Mouse (Mus musculus) midbrain, embryonic 10.5 days (tissue): Measurements from ENCODE around the gene Erc2. TPM values are rescaled to one million over a fixed set of nuclear protein-coding genes. Genes with fewer than 3 reads are reported as not detected.

Experiments used
- DNase-seq: peaks from one replicate; pipeline ENCODE4 v3.0.0-alpha.2; 2017; ENCODE audit warnings: low spot score
- H3K27ac ChIP-seq: fragments of 300-500 bp; sonication (generic); replicated peaks from 2 replicates; pipeline ENCODE4 v1.5.1; 2016; ENCODE audit warnings: mild to moderate bottlenecking
- H3K27me3 ChIP-seq: fragments of 300-500 bp; sonication (generic); 2 replicates; pipeline ENCODE4 v1.6.1; 2016; ENCODE audit warnings: low read depth, mild to moderate bottlenecking; ENCODE audit not compliant: poor library complexity, severe bottlenecking
- H3K36me3 ChIP-seq: fragments of 300-500 bp; sonication (generic); 2 replicates; pipeline ENCODE4 v1.6.1; 2016; ENCODE audit warnings: mild to moderate bottlenecking, moderate library complexity
- H3K4me1 ChIP-seq: fragments of 300-500 bp; sonication (generic); 2 replicates; pipeline ENCODE4 v1.6.1; 2016
- H3K4me3 ChIP-seq: fragments of 300-500 bp; sonication (generic); 2 replicates; pipeline ENCODE4 v1.5.1; 2016; ENCODE audit warnings: mild to moderate bottlenecking, moderate library complexity
- H3K9me3 ChIP-seq: fragments of 300-500 bp; sonication (generic); replicated peaks from 2 replicates; pipeline ENCODE4 v1.6.1; 2016; ENCODE audit warnings: mild to moderate bottlenecking
- WGBS: fragments of 180-500 bp; shearing (Covaris S2); methylation state at CpG from one replicate; pipeline ENCODE4 v1.1.7; 2016; 5-methylcytosine and 5-hydroxymethylcytosine counted together
- polyA plus RNA-seq: library from polyadenylated mRNA; unstranded; fragments of >200 nt; fragmentation: Nextera tagmentation; extraction: Ambion mirVana; gene quantifications from 2 replicates; pipeline ENCODE4 v1.2.1, GENCODE M21; 2016

The Erc2 gene
- polyA plus RNA-seq, 1 experiment from 2014 or later, result 9.2 TPM

DNA sequence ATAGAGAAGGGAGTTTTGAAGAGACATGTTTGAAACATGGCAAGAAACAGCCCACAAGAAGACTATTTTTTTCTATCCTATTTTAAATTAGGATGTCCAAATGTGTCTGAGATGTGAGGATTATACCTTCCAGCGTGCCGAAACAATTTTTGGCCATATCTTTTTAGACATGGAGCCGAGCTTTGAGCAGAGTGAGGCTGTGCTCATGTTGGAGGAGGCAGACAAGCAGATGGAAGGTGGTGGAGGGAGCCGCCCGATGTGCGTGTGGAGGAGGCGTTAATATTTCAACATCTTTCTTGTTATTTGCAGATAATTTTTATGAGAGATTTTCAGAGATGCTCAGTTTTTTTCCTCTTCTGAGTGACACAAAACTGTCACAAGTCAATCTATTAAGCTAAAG, 50.5 kb downstream of the Erc2 start:
- DNase-seq, result no peak
- H3K27ac ChIP-seq, result no peak overlapping the region
- H3K36me3 ChIP-seq, result no peaks in the 10 kb centered on the region
- H3K4me1 ChIP-seq, result 0 out of 2 replicates have a peak, but pooled peaks cover 7% of the 10 kb centered on the region
- H3K4me3 ChIP-seq, result no peak overlapping the region
- no peaks in the 10 kb centered on the region for H3K27me3 ChIP-seq
- 94% methylated on average over 7 of the region's 7 CpGs for WGBS
- no peaks in the 10 kb centered on the region for H3K9me3 ChIP-seq

DNA sequence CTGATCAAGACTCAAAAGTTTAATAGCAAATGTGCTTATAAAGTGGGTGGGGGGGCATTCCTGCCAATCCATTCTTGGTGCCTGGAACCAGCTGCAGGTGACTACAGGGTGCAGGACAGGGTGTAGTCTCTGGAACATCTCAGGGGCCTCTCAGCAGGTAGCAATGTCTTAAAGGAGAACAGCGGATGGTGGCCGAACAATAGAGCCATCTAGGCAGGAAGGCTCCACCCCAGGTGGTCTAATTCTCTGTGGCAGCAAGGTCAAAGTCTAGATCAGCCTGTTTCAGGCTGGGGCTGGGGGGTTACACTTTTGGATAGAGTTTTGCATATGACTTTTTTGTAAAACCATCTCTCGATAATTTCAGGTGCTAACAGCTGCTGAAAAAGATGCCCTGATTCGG, 51.9 kb downstream of the Erc2 start:
- 77% methylated on average over 4 of the region's 4 CpGs for whole genome bisulfite sequencing
- 0 out of 2 replicates have a peak, but pooled peaks cover 7% of the 10 kb centered on the region for H3K4me1 ChIP-seq
- H3K4me3 ChIP-seq, result no peak overlapping the region
- H3K9me3 ChIP-seq, result no peaks in the 10 kb centered on the region
- H3K27ac ChIP-seq, result no peak overlapping the region
- no peak for DNase-seq
- H3K36me3 ChIP-seq, result no peaks in the 10 kb centered on the region
- no peaks in the 10 kb centered on the region for H3K27me3 ChIP-seq

DNA sequence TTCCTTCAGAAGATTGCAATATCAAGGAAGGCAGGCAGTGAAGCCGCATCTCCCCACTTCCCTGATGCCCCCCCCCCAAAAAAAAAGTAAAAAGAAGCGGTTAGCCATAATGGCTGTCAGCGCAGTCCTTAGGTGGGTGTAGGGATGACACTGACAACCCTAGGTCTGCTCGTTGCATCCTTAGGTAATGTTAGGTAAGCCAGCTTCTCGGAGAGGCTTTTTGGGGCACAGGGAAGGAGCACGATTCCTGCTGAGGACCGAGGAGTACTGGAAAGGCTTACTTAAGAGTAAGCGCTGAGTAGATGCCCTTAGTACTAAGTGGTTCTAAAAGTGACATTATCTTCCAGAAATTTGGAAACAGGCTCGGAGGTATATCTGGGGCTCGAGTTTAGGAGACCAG, 52.3 kb downstream of the Erc2 start:
- H3K27ac ChIP-seq, result no peak overlapping the region
- no peaks in the 10 kb centered on the region for H3K27me3 ChIP-seq
- WGBS, result 83% methylated on average over 10 of the region's 10 CpGs
- no peak overlapping the region for H3K4me3 ChIP-seq
- 0 out of 2 replicates have a peak, but pooled peaks cover 7% of the 10 kb centered on the region for H3K4me1 ChIP-seq
- no peaks in the 10 kb centered on the region for H3K36me3 ChIP-seq
- H3K9me3 ChIP-seq, result no peaks in the 10 kb centered on the region
- DNase-seq, result no peak

DNA sequence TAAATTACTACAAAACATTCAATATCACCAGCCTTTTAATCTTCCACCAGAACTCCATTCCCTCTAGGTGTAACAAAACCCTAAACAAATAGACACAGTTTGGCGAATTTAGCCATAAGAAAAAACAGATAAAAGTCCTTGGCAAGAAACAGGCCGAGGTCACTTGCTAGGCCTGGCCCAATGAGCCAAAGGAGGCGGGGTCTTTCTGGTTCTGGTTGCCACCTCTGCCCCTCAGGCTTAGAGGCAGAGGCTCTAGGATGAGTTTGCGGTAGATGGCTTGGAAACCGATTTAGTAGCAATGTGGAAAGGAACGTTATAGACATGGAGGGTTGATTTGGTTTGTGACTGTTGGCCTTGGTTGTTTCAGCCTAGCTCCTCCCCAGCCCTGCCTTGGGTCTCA, 52.8 kb downstream of the Erc2 start:
- H3K27ac ChIP-seq, result no peak overlapping the region
- no peaks in the 10 kb centered on the region for H3K36me3 ChIP-seq
- no peaks in the 10 kb centered on the region for H3K27me3 ChIP-seq
- DNase-seq, result no peak
- WGBS, result 87% methylated on average over 6 of the region's 6 CpGs
- H3K4me1 ChIP-seq, result 0 out of 2 replicates have a peak, but pooled peaks cover 7% of the 10 kb centered on the region
- no peak overlapping the region for H3K4me3 ChIP-seq
- no peaks in the 10 kb centered on the region for H3K9me3 ChIP-seq

DNA sequence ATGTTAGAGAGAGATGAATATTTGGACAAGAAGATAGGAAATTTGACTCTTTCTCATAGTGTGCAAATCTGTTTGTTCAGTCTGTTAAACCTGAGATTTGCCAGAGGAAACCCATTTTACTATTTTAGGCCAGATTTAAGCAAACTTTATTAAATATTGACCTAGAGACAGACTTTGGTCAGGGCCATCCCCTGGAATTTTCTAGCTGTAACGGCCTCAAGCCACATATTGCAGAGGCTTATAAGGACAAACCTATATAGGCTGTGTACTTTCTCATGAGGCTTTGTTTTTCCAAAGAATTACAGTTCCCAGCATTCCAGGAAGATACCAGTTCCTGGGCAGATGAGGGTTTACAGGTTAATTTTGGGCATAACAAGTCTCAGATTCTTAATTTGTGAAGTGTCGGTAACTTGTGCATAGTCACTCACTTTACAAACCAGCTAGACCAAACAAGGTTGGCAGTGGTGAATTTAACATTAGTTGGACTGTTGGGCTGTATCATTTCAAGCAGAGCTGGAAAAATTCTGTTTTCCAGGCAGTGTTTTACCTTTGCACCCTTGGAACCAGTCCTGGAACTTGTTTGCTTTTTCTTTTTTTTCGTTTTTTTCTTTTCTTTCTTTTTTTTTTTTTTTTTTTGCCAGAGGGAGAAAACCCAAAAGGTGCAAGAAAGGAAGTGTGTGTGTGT, 60.3 kb downstream of the Erc2 start:
- Histone ChIP-seq H3K9me3 (no peaks in the 10 kb centered on the region), H3K4me3 (no peak overlapping the region), H3K36me3 (no peaks in the 10 kb centered on the region), H3K27me3 (no peaks in the 10 kb centered on the region), H3K27ac (no peak overlapping the region), H3K4me1 (no peaks in the 10 kb centered on the region)
- no peak for DNase-seq
- 83% methylated on average over 3 of the region's 3 CpGs for WGBS

DNA sequence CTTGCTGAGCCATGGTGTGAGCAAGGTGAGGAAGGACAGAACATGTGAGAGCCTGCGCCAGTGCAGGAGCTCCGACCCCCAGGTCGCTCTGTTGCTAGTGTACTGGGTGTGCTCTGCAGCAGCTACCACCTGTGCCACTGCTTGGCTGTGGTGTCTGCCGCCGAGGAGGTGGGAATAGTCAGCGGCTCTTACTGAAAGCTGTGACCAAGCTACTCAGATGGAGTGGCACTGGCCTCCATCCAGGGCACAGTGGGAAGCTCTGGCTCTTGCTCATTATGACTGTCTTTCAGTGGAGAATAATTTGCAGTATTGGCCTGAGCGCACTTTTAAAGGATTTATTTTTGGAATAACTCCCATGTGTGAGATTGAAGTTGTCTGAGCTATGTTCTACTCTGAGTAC, 73.6 kb downstream of the Erc2 start:
- no peaks in the 10 kb centered on the region for H3K9me3 ChIP-seq
- no peaks in the 10 kb centered on the region for H3K4me1 ChIP-seq
- no peak overlapping the region for H3K4me3 ChIP-seq
- H3K27ac ChIP-seq, result no peak overlapping the region
- no peaks in the 10 kb centered on the region for H3K36me3 ChIP-seq
- DNase-seq, result no peak
- 90% methylated on average over 7 of the region's 7 CpGs for WGBS
- H3K27me3 ChIP-seq, result no peaks in the 10 kb centered on the region

DNA sequence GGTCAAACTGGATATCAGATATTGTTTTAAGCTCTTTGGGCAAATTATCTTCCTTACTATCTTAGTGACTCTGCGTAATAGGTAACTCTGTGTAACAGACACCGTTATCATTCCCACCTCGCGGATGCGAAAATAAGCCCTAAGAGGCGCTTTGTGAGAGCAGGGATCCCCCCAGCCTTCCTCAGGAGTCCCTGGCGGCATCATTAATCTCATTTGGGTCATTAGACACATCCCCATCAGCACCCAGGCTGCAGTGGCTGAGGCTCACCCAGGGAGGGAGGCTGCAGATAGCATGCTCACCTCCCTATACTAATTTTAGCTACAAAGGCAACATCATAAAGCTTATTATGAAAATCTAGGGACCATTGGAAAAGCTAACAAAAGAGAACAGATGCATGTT, 95.1 kb downstream of the Erc2 start:
- Histone ChIP-seq H3K27ac (no peak overlapping the region), H3K9me3 (no peaks in the 10 kb centered on the region), H3K4me3 (no peak overlapping the region), H3K27me3 (no peaks in the 10 kb centered on the region), H3K4me1 (no peaks in the 10 kb centered on the region), H3K36me3 (no peaks in the 10 kb centered on the region)
- 85% methylated on average over 7 of the region's 7 CpGs for WGBS
- no peak for DNase-seq

DNA sequence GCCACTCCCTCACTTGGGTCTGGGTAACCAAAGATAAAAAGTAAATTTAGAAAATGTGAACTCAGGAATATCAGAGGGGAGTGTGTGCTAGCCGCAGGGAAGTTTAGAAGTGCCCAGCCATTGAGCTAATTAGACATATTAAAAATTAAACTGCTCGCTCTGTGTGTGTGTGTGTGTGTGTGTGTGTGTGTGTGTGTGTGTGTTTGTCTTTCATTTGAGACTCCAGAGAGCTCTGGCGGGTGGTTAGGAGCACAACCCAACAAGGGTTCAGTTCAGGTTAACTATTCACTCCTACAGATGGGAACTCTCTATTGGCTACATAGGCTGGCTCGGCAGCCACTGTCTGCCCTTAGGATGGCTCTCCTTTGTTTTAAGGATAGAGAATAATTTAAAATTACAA, 97.4 kb downstream of the Erc2 start:
- no peaks in the 10 kb centered on the region for H3K9me3 ChIP-seq
- no peak overlapping the region for H3K4me3 ChIP-seq
- no peaks in the 10 kb centered on the region for H3K36me3 ChIP-seq
- no peaks in the 10 kb centered on the region for H3K27me3 ChIP-seq
- H3K4me1 ChIP-seq, result no peaks in the 10 kb centered on the region
- 93% methylated on average over 4 of the region's 4 CpGs for WGBS
- no peak overlapping the region for H3K27ac ChIP-seq
- DNase-seq, result no peak

DNA sequence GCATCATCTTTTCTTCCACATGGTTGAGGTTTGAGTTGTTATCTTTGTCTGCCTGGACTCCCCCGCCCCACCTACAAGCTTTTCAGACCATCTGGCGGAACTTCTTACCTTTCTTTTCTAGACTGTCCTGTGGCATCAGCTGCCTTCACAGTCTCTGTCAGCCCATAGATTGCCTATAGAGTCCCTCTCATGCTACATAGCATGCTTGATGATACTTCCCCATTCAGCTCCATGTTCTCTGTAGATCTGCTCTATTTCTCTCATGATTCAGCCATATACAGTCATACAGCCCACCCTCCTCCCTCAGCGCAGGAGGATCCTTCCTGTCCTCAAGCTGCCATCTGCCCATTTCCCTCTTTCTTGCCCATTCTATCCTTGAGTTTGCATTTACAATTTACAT, 98.7 kb downstream of the Erc2 start:
- 93% methylated on average over 3 of the region's 3 CpGs for WGBS

DNA sequence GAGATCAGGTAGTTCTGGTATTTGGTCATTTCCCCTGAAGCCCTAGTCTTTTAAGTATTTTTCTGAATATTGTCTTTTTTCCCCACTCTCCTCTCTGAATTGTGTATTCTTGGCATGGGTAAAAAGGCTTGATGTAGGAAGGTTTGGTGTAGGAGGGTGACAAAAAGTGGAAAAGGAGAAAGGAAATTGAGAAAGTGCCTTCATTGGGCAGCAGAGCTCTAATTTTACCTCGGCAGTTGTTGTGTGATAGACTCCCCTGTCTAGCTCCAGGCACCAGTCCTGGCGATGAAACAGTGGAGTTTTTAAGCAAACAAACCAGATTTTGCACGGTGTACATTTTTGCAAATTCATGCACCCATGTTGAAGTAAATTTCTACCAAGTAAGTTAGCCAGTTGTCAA, 99.5 kb downstream of the Erc2 start:
- DNase-seq, result no peak
- Histone ChIP-seq H3K27me3 (no peaks in the 10 kb centered on the region), H3K27ac (no peak overlapping the region), H3K4me3 (no peak overlapping the region), H3K4me1 (no peaks in the 10 kb centered on the region), H3K9me3 (no peaks in the 10 kb centered on the region), H3K36me3 (no peaks in the 10 kb centered on the region)
- WGBS, result 85% methylated on average over 3 of the region's 3 CpGs

More for the DNA sequence above, 98.7 kb downstream of the Erc2 start:
- Histone ChIP-seq H3K4me3 (no peak overlapping the region), H3K27ac (no peak overlapping the region), H3K4me1 (no peaks in the 10 kb centered on the region), H3K9me3 (no peaks in the 10 kb centered on the region), H3K36me3 (no peaks in the 10 kb centered on the region), H3K27me3 (no peaks in the 10 kb centered on the region)
- DNase-seq, result no peak

DNA sequence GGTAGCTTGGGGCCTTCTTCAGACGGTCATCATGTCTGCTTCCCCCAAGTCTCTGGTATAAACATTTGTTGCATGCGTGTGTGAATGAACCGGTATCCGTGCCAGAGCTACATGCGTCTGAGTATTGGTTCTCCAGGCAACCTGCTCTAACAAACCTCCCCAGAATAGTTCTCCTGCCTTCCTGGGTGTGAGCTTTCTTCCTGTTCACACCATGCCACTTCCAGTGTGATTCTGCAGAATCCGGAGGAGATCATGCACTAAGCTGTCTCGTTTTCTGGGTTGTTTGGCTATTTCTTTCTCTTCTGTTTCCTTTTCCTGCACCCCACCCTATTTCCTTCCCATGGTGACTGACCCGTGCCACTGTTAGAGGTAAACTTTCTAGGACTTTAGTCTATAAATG, 105.3 kb downstream of the Erc2 start:
- no peak for DNase-seq
- Histone ChIP-seq H3K9me3 (no peaks in the 10 kb centered on the region), H3K27ac (no peak overlapping the region), H3K4me1 (peaks cover 10% of the 10 kb centered on the region), H3K27me3 (no peaks in the 10 kb centered on the region), H3K36me3 (no peaks in the 10 kb centered on the region), H3K4me3 (no peak overlapping the region)
- WGBS, result 84% methylated on average over 8 of the region's 8 CpGs

DNA sequence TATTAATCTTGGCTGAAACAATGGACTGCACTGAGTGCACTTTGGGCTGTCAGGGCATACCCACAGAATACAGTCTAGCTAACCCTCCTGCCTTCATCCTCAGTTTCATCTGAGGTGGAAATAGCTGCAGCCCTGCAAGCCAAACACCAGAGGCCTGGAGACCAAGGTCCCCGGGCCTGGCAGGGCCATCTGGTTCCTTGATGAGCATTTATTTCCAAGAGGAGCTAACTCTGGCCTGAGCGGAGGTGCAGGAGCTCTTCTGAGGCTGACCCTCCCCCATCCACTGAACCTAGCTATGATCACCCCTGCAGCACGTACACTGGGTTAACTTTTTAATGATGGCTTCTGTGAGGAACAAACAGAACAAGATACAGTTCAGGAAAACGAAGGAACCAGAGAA, 108.9 kb downstream of the Erc2 start:
- Histone ChIP-seq H3K4me1 (peaks cover 34% of the 10 kb centered on the region), H3K27ac (no peak overlapping the region; the same call in 1 of the 2 replicates), H3K4me3 (no peak overlapping the region), H3K9me3 (no peaks in the 10 kb centered on the region), H3K27me3 (no peaks in the 10 kb centered on the region), H3K36me3 (no peaks in the 10 kb centered on the region)
- DNase-seq, result no peak
- 70% methylated on average over 4 of the region's 4 CpGs for WGBS

DNA sequence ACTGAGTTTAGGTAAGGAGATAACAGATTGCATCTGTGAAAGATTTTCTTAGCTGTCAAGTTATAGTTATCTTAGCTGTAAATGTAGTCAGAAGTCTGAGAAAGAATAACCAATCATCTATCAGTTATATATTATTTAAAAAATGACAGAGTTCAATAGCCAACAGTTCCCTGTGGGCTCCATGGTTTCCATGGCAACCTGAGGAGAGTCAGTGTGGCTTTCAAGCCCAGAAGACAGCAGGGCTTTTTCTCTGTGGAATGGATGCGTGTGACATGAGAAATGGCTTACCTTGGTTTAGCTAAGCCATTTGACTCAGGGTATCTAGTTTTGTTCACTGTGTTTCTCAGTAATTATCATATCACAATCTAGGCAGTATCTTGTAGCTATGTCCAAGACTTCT, 117.2 kb downstream of the Erc2 start:
- H3K36me3 ChIP-seq, result no peaks in the 10 kb centered on the region
- DNase-seq, result no peak
- no peak overlapping the region for H3K4me3 ChIP-seq
- H3K9me3 ChIP-seq, result no peaks in the 10 kb centered on the region
- no peaks in the 10 kb centered on the region for H3K27me3 ChIP-seq
- peaks cover 59% of the 10 kb centered on the region for H3K4me1 ChIP-seq
- WGBS, result 37% methylated on average over 1 of the region's 1 CpGs
- no peak overlapping the region for H3K27ac ChIP-seq
